Mouse (Mus musculus) embryo, embryonic 11.5 days (tissue): ENCODE measurements around the gene Fpr3.
"Not testable (repeated sequence)": the region's sequence is repeated elsewhere in the genome, so short reads cannot be mapped to it uniquely, and the experiment has no call there.

Experiments used
- DNase-seq: peaks from one replicate; pipeline ENCODE4 v3.0.0-alpha.2; 2012; ENCODE audit warnings: low read depth, low spot score

Fpr3 gene

DNA sequence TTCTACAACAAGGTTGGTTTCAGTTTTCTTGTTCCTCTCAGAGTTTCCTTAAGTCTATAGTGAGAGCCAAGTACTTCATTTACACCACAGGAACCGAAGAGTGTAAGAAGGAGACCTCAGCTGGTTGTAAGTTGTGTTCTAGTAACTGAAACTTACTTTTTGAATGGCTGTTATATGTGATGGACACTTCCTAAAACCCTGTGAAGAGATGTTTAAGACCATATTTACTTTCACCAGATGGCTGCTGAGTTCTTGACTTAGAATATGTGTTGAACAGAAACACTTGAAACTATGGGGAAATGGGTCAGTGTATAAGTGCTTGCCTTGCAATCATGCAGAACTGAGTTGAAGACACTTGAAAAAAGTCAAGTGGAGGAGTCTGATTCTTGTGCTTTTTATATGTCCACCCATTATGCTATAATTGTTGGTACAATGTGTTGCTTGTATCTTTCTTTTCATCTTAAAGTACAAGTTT is at the start of gene Fpr3, which contains the start of gene Fpr2:
Gene Fpr3 (plus strand): TSS at position 79 of the 475 bp plus-strand sequence.
Gene Fpr2 (plus strand): TSS at position 51 of the 475 bp plus-strand sequence.
- DNase-seq = no peak

DNA sequence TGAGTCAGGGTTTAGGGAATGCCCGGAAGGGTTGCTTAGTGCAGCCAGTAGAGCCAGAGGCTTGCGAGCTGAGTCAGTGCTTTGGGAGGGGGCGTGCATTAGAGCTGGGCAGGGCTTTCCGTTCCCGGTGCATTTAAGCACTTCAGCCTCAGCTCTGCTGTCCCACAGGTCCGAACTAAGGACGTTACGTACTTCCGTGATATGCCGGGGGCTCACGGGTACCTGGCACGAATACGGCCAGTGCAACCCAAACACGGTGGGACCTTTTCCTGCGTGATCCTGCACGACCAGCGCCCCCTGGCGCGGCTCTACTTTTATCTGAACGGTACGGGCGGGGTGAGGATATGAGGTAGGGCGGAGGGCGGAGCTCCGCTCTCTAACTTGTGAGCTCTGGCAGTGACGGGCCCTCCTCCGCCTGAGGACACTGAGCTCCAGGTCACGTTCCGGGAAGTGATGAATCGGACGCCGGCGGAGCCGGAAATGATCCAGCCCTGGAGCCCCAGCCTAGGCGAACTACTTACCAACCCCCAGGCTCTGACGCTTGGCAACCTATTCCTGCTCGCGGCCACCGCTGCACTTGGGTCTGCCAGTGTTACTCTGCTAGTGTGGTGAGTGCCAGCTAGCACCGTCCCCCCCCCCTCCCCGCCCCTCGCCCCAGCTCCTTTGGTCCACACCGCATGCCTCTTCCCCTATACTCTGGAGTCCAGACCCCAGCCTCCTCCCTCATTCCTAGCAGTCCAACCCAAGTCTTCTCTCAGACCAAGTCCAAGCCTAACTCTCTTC is 49.5 kb upstream of the Fpr3 start:
- peak; percentile 84 for DNase-seq

DNA sequence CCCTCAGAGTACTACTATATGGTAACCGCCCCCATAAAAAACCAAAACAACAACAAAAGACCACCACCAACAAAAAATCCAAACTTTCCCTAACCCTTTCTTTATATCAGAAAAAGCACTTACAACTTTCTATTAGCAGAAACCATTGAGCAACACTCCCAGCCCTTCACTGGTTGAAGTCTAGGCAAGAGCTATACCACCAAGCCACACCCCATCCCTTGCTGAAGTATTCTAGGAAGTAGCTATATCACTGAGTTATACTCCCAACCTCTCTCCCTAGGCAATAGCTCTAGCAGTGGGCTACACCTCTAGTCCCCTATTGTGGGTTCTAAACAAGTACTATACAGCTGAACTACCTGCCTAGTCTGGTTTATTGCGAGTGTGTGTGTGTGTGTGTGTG is 48.4 kb upstream of the Fpr3 start:
- no peak for DNase-seq

DNA sequence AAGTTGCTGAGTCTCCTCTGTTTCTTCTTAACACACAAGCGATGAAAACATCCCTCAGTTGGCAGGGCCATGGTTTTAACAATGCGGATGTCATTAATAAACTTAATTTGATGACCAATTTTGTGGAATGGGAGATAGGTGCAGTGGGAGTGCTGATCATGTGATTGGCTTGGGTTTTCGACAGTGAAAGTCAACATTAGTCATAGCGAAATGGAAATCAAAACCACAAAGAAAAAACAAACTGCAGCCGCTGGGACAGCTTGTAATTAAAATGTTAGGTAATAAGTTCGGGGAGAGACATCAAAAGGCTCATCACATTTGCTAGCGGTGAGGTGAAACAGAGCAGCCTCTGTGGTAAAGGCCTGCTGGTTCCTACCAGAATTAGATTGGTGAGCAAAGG is 46.9 kb upstream of the Fpr3 start:
- DNase-seq = no peak

DNA sequence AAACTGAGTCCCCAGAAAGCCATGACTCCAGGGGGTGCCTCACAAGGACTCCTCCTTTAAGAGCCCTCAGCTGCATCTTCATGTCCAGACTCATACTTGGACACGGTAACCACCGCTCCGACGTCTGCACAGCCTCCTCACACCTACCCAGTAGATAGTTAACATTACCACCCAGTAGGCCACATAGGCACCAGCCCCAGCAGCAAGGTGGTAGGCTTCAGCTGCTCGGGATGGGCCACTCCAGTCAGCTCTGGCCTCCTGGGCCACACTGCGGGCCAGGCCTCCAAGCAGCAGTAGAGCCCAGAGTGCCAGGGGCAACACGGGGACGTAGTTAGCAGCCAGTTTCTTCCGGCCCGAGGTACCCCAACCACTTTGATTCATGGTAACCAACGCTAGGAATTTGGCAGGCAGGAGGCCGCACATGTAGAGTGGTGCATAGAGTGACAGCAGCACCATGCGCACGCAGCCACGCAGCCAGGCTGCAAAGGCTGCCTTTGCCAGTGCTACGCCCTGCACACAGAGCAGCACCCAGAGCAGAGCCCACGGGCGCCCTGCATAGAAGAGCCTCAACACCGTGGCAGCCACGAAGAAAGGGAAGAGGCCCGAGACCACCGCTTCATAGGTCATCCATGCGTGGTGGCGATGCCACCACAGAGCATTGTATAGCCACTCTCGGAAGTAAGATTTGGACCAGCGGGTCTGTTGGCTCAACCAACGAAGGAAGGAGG is 44.0 kb upstream of the Fpr3 start:
- DNase-seq = no peak

DNA sequence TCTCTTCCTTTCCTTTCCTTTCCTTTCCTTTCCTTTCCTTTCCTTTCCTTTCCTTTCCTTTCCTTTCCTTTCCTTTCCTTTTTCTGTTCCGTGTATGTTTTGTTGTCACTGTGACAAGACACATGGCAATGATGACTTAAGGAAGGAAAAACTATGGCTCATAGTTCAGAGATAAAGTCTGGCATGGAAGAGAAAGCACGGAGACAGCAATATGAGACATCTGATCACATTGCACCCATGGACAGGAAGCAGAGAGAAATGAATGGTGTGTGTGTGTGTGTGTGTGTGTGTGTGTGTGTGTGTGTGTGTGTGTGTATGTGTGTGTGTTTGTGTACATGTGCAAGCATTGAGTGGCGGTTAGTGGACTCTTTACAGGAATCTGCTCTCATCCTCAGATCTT is 43.0 kb upstream of the Fpr3 start:
- DNase-seq = not testable (repeated sequence)

DNA sequence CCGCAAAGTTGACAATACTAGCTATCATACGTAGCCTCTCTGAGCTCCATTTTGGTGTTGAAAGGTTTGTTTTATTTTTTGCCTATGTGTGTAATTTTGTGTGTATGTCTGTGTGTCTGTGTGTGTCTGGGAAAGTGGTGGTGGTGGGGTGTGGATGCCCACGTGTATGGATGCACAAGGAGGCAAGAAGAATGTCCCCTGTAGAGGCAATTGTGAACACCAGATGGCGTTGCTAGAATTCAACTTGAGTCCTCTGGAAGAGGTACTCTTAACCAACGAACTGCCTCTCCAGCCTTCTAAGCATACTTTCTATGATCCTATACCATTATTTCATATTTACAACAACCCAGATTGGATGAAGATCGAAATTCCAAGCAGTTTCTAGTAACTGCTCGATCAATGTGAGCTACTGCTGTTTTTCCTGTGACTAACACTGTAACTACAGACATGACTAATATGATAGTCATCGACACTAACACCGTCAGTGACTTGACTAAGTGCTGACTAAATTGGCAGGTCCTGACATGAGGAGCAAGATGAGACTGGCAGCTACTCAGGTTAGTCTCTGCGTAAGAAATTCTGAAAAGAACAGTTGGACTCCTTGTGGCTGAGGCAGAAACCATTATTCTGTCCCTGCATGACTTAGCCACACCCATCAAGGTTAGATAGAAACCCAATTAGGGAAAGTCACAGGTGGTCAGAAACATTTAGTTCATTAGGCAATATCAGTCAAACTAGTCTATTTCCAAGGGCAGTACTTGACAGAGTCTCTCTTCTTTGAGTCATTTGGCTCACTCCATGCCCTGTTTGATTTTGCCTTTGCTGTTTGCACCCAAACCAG is 42.2 kb upstream of the Fpr3 start:
- DNase-seq = no peak

DNA sequence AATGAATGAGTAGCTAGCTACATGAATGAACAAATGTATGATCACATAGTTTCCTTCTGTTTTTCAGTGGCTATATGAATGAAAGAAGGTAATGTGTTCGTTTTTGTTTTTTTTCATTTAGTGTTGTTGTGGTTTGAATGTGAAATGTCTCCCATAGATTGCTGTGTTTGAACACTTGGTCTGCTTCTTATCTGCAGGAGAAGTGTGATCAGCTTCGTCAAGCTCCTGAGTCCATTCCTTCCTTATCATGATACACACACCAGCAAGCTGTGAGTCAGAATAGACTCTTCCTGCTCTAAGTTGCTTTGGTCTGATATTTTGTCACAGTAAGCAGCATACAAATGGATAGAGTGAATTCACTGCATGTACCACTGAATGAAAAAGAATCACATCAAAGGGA is 38.7 kb upstream of the Fpr3 start:
- DNase-seq = no peak

DNA sequence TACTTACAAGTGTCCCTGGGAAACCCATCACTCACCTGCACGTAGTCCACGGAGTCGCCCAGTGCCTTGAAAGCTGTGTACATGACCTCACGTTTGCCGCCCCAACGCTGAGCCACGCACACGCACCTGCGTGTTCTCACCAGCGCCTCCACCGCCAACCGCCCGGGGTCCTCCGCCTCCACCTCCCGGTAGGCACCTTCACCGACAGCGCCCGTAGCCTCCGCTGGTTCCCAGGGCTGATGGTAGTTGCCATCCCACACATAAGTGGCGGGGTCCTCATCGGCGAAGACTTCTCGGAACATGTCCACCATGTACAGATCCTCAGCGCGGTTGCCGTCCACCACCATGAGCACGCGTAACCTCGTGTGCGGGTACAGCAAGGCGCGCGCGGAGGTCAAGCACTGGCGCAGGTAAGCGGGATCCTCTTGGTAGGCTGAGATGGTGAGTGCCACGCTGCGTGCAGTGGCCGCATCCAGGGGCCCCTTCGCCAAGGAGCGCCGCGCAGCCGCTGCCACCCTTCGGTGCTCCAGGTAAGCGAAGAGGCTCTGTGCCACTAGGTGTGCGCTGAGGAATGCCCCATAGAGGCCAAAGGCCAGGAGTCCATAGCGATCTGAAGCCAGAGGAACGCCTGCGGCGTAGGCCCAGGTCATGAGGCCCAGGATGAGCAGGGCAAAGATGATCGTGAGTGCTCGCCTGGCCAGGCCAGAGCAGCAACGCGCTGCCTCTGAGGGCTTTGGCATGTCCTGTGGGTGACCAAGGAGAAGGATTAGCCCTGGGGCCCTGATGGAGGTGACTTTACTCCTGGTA is 37.5 kb upstream of the Fpr3 start:
- no peak for DNase-seq

DNA sequence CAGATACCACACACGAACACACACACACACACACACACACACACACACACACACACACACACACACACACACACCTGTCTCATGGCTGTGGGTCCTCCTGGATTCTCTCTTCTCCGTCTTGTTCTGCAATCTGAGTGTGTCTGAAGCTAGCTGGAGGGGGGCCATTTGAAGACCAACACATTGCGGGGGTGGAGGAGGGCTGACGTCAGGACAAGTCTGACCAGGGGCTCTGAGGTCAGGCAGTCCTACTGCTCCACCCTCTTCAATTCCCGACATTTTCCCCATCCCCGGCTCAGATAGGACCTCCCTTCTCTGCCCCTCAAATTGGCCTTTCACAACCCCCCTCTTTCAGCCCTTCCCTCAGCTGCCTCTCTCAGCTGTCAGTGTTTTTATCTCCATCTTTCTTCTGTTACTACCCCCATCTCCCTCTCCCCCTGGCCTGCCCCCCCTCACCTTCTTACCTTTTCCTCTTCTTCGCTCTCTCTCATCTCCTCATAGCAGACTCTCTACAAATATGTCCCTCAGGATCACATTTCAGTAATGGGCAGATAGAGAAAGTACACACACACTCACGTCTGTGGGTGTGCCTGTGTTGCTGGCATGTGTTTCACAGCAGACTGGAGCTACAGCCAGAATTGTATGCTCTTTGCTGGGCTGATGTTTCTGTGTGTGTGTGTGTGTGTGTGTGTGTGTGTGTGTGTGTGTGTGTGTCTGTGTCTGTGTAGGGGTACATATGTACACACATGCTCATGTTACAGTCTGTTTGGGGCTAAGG is 32.4 kb upstream of the Fpr3 start, which contains the start of gene Has1:
Gene Has1 (minus strand): TSS at position 142 of the 775 bp plus-strand sequence.
- DNase-seq = no peak

DNA sequence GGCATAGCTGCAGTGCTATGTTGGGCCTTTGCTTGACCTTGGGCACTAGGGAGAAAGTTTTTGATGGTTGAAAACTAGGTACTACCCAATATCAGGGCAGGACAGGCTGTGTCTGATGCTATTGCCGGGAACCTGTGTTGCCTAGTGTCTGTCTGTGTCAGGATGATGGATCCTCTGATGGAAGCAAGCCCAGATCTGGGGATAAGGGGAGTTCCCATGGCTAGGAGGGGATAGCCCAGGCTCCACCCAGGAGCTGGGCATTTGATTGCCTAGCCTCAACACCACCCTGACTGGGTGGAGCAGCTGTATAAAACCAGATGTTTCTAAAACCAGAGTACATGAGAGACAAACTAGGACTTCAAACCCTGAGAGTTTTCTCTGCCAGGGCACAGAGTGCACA is 31.0 kb upstream of the Fpr3 start:
- no peak for DNase-seq

DNA sequence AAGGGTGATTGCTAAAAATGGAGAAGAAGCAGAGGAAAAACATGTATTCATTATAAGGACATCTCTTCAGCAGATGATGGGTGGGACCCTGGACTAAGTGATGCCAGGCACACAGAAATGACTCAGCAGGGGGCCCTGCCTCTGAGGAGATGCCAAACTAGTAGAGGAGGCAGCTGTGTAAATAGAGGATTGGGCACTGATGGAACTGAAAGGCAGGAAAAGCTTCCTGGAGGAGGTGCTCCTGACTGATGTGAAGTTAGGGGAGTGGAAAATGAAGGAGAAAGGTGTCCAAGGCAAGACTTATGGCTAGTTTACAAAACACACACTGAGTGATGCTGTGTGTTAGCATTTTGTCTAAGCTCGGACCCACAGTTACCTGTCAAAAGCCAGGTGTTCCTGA is 30.2 kb upstream of the Fpr3 start:
- no peak for DNase-seq

DNA sequence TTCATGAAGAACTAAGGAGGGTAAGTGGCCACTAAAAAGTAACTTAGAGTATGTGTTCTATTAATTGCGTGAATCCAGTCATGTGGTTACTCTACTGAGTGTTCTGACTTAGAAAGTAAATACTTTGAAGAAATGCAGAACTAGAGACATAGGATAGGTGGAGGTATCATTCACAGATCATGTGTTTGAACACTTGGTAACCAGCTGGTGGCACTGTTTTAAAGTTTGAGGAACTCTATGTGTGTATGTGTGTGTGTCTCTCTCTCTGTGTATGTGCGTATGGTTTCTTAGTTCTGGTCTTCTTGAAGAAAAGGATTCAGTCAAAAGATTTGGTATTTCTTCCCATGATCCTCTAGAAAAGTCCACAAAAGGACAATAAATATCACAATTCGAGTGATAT is 27.5 kb upstream of the Fpr3 start:
- no peak for DNase-seq

DNA sequence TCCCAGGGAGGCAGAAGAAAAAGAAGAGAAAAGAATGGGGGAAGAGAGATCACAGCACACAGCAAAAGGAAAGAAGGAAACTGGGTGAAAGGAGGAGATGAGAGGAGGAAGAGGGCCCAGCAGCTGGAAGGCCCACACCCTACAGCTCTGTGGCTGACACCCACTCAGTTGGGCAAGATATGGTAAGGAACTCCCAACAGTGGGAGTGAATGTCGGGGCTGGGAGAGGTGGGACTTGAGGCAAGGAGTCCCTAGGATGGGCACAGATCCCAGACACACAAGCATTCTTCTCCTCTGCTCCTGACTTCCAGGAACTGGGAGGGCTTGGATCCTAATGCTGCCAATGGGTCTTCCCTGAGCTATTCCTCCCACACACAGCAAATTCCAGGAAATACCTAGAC is 25.3 kb upstream of the Fpr3 start:
- no peak for DNase-seq

DNA sequence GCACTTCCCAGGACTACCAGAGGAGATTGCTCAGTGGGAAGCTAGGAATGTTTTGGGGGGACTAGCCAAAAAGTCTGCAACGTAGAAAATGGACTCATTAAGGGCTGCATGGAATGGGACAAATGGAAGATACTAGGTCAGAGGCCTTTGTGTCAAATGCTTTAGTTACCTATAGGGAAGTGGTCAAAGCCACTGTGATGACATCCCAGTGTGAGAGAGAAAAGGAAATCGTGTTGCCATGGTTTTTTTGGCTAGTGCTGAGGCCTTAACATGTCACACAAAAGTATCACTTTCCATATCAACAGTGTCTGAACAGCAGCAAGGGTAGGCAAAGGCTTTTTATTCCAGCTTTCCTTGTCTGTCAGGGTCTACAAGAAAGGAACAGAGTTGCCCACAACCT is 22.5 kb upstream of the Fpr3 start:
- DNase-seq = no peak

DNA sequence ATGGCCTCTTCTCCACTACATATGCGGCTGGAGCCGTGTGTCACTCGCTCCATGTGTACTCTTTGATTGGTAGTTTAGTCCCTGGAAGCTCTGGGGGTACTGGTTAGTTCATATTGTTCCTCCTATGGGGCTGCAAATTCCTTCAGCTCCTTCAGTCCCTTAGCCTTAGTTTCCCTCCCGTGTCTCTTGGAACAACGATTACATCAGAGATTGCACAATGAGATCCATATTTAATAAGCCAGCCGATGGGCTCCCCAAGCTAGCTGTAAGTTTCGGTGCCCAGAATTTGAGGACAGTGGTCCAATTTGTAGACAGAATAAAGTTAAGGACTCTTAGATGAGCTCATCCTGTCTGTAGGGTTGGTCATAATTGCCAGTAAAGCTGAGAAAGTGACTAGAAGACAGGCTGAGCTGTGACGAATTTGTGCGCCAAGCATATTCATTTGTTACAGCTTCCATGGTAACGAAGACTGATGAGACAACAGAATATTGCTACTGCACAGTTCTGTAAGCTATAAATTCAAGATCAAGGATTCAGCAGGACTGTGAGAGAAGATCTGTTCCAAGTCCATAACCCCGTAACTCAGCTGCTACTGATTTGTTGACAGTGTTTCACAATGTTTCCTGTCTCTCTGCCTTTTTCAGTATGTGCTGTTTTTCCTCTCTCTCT is 20.7 kb upstream of the Fpr3 start:
- no peak for DNase-seq

DNA sequence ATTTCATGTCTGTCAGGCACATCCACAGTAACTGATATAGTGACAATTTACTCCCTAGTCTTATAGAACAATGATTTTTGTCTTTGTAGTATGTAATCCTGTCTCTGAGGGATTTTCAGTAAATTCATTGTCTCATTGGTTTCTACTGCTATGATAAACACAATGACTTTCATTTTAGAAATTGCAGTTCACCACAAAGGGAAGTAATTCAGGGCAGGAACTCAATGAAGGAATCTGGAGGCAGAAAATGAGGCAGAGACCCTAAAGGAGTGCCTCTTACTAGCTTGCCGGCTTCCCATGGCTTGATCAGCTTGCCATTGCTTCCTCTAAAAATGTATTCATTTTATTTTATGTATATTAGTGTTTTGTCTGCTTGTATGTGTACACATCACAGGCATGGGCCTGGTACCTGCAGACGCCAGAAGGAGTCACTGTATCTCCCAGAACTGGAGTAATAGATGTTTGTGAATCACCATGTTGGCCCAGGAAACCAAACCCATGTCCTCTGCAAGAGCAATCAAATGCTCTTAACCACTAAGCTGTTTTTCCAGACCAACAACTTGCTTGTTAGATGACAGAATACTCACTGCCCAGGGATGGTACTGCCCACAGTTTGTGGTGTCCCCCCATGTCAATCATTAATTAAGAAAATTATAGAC is 16.6 kb upstream of the Fpr3 start:
- DNase-seq = no peak

DNA sequence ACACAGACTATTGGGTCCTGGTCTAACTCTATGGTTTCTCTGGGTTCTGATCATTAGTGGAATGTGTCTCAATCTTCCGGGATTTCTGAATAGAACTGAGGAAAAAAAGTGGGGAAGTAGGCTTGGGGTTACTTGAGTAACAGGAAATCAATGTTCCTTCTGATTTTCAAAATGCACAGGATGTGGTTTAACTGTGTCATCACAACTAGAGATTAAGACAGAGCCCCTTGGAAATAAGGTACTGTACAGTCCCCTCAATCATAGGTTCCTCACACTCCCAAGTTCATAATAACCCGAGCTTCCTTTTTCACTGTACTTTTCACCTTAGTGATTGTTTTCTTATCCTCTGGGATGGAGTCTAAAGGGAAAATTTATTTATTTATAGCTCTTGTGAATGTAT is 16.0 kb upstream of the Fpr3 start:
- DNase-seq = no peak

DNA sequence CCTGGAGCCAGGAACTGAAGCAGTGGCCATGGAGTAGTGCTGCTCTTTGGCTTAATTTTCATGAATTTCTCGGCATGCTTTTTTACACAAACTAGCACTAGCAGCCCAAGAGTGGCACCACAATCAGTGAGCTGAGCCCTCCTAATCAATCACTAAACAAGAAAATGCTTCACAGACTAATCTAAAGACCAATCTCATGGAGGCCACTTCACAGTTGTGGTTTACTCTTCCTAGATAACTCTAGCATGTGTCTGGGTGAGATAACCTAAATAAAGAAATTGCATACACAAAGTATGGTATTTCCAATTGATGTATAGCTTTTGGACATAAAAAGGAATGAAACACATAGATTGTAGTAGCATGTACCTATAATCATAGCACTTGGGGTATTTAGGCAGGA is 8.3 kb upstream of the Fpr3 start:
- DNase-seq = no peak
